Mouse (Mus musculus) erythroblast, adult 5-6 weeks (primary cell): ENCODE results near the gene Rapgef1. TPM values are rescaled to one million over a fixed set of nuclear protein-coding genes. Genes with fewer than 3 reads are reported as not detected.
"Not testable (repeated sequence)": the region's sequence is repeated elsewhere in the genome, so short reads cannot be mapped to it uniquely, and the experiment has no call there.

Experiments used
- ATAC-seq: replicated peaks from 2 replicates; pipeline ENCODE4 v1.8.0; 2016; ENCODE audit warnings: moderate number of reproducible peaks, mild to moderate bottlenecking, moderate TSS enrichment, inconsistent platforms; ENCODE audit not compliant: poor library complexity, low FRiP score, severe bottlenecking
- total RNA-seq, 2 experiments: library from RNA; stranded (forward) in 1 of 2; stranded (reverse) in 1 of 2; fragments of 150-400 nt in 1 of 2; fragments of 200-764, 138-1000 nt in 1 of 2; gene quantifications; 2 replicates each; pipeline versions ENCODE4 v1.2.3 to v1.2.4; 2015 to 2017; ENCODE audit warnings: low replicate concordance in 2 of 2

Gene Rapgef1
- total RNA-seq, 2 experiments from 2014 or later: 7.3 to 8.5 TPM

DNA sequence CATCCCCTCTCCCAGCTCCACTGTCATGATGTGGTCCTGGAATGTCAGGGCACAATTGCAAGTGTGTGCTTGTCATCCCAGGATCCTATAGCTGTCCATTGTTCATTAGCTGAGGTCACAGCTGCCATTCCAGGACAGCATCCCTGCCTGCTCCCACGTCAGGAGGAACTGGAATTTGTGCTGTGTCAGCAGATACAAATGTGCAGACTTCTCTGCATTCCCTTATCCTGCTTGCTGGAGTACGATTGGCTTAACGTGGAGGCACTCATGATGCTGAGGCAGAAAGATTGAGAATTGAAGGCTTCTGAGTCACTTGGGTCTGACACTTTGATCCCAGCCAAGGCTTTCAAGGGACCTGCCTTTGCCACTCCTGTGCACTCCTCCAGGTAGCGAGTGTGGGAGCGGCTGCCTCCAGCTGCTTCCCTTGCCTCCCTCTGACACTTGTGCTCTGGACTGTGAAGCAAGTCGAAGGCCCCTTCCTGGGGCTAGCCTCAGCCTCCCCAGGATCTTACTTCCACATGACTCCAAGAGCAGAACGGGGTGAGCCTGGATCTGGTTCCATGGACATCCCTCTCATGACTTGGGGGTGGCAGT, 76.8 kb downstream of the Rapgef1 start:
- ATAC-seq: no peak

DNA sequence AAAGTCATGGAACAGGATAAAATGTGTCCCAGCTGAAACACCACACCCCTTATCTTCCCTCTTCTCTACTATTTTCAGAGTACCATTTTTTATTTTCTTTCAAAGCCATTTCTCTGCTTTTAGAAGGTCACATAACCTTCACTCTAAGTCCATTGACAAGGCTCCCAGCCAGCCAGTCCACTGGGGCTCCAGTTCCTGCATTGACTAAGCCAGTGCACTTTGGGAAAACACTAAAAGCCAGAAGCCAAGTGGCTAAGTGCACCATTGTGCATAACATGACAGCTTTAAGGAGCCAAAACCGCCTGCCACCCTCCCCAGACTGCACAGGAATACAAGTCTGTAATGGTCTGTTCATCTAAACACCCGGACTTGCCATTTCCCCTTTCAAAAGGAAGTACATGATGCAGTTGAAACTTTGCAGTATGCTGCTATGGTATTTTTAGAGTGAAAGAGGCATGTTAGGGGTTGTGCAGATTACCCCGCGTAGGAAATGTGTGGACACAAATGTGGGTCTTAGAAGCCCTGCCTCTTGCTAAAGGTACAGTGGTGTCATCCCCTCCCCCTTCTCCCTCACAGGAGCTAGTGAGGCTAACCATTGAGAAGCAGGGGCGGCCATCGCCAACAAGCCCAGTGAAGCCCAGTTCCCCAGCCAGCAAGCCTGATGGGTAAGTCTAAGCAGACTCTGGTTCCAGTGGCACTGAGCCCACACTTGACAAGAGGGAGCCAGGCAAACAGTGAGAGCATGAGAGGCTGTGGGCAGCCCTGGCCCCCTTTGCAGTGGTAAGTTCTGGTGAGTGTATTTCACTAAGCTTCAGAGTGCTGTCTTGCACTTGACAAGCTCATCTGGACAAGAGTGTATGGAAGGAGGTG, 79.1 kb downstream of the Rapgef1 start:
- no peak for ATAC-seq

DNA sequence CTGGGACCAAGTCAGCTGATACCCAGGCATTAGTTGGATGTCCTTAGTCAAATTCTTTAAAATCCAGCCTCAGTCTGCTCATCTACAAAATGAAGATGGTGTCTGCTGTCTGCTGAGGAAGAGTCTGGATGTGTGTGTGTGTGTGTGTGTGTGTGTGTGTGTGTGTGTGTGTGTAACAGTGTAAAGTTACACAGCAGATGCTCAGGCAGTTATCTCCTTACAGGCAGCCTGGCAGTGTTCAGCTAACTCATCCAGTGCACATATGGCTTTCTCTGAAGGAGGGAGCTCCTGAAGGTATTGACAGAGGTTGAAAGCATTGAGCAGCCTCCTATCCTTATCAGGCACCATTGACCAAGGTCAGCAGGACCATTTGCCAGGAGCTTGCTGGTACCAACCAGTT, 81.4 kb downstream of the Rapgef1 start:
- no peak for ATAC-seq

DNA sequence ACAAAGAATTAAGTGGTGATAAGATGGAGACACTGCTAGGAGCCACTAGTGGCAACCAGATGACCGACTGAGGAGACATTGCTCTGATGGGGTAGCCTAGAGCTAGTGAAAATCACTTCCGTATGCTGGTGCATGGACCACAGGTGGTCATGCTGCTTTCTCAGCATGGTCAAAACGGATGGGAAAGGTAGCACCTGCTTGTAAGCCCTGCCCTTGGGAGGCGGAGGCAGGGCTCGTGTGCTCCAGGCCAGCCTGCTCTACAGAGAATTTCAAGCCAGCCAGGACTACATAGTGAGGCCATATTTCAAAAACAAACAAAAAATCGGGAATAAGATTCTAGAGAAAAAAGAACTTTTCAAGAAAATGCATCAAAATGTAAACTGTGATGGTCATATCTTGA, 81.9 kb downstream of the Rapgef1 start:
- no peak for ATAC-seq

DNA sequence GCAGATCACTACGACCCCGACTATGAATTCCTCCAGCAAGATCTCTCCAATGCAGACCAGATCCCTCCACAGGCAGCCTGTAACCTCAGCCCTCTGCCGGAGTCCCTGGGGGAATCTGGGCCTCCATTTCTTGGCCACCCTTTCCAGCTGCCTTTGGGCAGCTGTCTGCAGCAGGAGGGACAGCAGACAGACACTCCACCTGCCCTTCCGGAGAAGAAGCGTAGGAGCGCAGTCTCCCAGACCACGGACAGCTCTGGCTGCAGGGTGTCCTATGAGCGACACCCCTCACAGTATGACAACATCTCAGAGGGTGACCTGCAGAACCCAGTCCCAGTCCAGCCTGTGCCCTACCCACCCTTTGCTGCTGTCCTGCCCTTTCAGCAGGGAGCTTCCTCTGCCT, 82.7 kb downstream of the Rapgef1 start:
- ATAC-seq: no peak

DNA sequence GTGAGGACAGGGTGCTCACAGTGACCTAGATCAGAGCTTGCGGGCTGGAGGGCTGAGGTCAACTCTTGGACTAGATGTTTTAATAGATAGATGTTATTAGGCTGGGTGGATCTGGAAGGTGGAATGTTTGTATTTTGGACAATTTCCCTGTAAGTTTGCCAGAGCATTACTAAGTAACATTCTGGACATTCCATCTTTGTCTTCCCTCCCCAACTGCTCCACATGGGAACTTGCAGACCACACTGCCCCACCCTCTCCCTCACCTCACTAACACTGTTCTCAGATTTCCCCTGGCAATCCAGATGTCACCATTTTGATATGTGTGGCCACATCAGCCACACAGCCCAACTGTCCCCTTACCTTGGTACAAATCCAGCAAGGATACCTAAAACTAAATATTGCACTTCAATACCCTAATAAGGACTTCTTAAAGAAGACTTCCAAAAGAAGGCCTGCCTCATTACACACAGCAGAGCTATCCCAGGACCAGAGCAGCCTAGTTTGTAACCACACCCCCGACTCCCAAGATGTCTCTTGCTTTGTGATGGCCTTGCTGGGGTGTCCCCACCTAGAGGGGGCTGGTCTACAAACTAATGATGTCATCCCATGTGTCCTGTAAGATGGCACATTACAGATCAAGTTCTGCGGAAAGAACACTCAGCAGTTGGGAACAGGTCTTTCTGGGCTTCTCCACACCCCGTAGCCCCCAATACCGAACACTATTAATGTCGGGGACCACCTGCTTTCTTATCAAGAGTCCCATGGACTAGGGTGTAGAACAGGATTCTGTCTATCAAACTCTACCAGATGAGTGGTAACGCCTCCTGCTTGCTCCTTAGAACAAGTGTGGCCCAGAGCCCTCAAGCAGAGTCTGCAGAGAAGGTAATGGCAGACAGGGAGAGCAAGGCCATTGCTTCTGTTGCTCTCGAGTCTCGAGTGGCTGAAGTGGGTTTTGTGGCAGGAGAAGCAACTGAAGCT, 83.9 kb downstream of the Rapgef1 start:
- ATAC-seq: no peak

DNA sequence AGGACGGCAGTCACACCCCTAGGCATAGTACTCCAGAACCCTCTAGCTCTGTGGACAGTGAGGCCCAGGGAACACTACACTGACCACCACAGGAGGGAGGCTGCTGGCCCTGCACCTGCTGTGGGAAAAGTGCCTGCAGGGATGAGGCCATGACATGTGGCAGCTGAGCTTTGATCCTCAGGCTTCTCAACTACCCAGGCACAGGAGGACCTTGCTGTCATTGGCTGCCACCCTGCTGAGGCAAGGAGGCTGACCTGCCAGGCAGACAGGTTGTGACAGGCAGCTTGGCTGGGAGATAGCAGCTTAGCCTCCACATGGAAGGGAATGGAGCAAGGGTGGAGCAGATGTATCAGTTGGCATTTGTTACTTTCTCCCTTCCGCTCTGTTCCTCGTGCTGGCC, 86.0 kb downstream of the Rapgef1 start:
- ATAC-seq: no peak

DNA sequence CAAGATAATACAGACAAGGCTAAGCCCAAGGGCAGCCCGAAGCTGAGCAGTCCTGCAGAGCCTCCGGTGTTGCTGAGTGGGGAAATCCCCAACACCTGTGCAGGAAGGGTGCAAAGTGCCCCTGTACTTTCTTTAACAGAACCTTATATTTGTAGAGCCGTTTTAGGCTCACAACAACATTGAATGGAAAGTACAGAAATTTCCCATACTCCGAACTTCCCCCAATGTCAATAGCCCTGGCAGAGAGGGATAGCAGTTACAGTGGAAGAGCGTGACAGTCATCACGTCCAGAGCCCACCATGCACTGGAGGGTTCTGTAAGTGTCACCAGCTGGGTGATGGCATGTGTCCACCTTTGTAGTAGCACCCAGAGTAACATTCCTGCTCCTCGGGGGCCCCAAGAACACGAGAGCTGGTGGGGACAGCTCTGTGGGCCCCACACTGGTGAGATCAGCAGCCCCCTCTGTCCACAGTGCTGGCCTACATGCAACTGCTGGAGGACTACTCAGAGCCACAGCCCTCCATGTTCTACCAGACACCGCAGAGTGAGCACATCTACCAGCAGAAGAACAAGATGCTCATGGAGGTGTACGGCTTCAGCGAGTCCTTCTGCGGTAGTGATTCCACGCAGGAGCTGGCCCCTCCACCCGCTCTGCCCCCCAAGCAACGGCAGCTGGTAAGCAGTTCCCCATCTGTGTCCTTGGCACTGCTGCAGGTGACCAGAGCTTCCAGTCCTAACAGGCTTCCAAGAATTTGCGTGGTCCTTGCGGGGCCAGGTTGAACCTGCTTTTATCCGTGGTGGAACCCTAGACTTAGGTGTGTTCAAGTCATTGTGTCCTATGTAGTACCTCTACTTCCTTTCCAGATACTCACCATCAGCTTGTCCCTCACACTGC, 87.5 kb downstream of the Rapgef1 start:
- ATAC-seq: no peak

DNA sequence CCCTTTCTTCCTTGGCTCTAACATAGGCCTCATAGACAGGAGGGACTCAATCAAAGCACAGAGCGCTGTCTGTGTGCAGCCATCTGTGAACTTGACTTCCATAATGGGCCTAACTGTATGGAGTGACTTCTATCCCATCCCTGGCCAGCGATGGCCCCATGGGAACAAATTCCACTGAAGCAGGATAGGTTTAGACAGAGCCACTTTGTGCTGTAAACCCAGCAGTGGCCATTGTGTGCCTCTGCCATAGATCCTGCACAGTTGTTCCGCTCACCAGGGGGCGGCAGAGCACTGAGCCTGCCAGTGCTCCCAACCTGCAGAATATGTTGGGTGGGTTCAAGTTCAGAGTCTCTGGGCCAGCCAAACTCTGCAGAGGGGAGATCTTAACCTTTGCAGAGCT, 88.2 kb downstream of the Rapgef1 start:
- ATAC-seq: no peak

DNA sequence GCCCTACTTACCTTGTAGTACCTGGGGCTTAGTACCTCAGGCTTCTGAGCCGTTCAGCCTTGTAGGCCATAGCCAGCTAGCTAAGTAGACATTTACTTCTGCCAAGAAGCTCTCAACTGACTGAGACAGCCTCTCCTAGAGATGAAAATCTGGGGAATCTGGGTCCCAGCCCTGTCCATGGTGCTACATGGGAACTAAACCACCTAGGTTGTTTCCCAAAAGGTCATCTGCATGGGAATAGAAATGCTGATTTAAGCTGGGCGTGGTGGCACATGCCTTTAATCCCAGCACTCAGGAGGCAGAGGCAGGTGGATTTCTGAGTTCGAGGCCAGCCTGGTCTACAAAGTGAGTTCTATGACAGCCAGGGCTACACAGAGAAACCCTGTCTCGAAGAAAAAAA, 88.7 kb downstream of the Rapgef1 start:
- not testable (repeated sequence) for ATAC-seq

DNA sequence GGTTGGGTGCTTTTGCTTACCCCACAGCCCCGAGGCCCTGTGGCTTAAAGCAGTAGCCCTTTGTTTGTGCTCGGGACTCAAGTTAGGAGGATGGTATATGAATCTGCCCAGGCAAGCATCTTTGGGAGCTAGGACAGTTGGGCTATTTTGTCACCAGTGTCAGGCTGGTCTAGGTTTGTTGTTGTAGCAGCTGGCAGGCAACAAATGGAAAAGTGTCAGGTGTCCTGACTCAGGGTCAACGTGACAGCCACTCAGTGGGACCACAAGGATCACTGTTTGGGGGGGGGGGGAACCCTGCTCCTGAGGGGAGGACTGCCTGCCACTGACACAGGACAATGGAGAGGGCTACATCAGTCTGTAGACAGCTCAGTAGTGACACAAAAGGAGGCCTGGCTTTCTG, 91.5 kb downstream of the Rapgef1 start:
- ATAC-seq: no peak

DNA sequence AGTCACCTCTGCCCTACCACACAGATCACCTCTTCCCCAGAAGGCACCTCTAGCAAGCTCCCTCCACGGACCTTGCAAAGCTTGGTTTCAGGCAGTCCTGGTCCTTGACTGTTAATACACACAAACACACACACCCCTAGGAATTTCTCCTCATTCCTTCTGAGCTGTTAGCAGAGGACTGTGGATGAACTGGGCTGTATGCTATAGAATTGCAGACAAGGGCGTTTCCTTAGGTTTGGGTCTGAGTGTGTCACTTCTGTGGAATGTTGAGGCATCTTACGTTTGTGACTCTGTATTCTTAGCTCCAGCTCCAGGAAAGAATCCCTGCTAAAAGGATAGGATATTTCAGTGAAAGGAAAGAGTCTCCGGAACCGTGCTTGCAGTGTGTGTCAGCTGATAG, 92.4 kb downstream of the Rapgef1 start:
- ATAC-seq: no peak

DNA sequence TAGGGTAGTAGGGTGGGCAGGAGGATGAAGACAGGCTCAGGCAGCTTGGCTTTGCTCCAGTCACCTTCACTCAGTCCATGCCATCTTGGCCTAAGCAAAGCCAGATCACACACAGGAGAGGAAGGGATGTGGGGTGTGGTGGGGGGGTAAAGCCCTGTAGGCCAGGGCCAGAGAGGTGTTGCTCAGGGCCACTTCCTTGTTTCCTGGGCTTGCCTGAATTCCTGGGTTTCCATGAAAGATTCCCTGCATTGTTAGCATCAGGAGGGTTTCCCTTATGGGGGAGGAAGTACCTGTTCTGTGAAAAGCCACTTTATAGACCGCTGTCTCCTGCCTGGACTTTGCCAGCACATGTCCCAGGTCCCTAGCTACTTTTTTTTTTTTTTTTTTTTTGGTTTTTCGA, 94.0 kb downstream of the Rapgef1 start:
- no peak for ATAC-seq

DNA sequence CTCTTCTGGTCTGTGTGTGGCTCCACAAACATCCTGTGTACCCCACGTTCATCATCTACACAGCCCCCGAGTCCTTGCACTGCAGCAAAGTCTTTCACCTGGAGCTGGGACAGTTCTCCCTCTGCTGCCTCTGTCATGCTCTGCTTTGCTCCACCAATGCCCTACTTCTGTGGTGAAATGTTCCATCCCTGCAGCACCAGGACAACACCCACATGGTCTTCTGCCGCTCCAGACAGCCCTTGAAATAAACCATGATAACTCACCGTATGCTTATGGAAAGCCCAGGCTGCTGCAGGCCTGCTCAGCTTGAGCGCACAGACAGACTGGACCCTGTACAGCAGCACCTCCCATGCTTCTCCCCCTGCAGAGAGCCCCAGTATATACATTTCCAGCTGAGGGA, 94.6 kb downstream of the Rapgef1 start:
- ATAC-seq: no peak

DNA sequence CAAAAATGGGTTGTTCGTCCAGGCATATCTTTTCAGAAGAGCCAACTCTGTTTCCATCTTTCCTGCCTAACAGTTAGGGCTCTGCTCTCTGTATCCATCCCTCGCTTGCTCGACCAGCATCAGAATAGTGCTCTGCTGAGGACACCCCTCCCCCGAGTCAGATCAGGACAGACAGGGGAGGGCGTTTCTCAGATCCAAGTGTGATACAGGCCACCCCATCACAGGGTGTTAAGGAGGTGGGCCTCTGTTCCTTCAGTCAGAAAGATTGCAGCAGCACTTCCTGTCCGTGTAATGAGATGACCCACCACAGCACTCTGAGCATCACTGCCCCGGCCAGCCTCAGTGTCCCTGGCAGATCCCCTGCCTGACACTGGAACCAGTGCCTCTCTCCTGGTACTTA, 96.6 kb downstream of the Rapgef1 start:
- no peak for ATAC-seq

DNA sequence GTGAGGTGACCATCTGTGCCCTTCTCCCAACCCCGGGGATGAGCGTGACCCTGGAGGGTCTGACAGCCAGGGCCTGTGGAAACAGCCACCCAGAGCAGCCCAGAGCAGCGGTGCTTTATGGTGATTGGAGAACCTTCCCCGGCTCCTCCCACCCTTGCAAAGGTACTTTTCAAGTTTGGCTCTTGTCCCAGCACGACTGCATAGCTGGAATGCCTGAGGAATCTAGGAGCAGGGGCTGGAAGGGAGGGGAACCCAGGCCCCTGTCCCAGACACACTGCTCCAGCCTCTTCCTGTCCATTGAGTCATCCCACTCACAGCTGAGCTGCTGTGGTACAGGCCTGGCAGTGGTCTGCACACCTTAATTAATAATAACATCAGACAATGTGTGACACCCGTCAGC, 97.2 kb downstream of the Rapgef1 start:
- no peak for ATAC-seq

DNA sequence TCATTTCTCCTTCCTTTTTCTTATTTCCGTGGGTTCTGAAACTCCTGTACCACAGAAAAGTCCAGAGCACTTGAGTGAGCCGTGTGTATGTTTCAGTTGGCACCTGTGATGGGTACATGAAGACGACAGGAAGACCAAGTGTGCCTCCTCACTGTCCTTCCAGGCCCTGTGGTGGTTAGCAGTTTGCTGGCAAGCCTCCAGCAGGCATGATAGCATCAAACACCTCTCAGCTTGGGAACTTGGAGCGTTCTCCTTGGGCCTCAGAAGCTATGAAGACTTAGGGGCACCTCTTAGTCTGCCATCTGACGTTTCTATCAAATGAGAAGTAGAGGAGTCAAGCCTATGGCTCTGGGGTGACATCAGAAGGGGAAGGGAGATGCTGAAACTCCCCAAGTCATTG, 99.1 kb downstream of the Rapgef1 start:
- ATAC-seq: no peak

DNA sequence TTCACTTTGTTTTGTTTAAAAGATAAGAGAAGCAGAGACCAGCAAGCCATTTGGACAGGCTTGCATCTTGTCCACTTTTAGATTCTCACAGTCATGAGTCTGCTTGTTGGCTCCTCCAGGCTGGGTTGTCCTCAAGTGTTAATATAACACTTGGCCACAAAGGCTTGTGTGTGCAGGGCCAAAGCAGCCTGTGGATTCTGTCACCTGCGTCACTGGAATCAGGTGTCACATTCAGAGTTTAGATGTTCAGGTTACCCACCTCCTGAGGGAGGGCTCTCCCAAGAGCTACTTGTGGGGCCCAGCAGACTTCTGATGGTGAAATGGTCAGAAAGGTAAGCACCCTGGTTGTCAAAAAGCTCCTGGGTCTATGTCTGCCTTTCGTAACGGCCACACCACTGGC, 103.6 kb downstream of the Rapgef1 start:
- ATAC-seq: no peak

DNA sequence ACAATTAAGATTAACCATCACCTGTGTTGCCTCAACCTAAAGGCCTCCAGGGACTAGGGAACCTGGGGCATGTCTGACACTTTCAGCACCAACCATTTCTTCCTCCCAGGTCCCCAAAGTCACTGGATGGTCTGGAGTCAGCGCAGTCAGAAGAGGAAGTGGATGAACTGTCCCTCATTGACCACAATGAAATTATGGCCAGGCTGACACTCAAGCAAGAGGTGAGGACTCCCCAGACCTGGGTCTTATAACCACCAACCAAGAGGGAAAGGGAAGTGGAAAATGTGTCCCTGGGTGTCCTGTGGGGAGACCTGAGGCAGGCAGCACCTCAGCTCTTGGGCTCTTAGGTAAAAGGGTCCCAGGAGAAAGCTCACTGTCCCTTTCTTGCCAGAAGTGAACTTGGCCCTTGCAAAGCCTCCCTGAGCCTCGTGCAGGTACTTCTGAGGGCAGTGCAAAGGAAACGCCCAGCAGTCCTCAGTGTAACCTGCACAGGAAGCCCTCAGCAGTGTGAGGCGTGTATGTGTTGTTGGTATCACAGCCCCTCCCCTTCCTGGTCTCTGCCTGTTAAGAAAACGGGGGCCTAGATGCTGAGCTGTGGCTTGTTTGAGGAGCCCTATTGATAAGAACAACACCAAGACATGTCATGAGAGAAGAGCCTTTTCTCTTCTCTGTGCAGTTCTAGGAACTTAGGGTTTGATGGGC, 105.3 kb downstream of the Rapgef1 start:
- ATAC-seq: no peak
